Mouse (Mus musculus): ENCODE results near the gene Gm11237. TPM values are rescaled to one million over a fixed set of nuclear protein-coding genes. Genes with fewer than 3 reads are reported as not detected.
"Not testable (repeated sequence)": the region's sequence is repeated elsewhere in the genome, so short reads cannot be mapped to it uniquely, and the experiment has no call there.

Gm11237 gene
- not detected for total RNA-seq (2021)
- long read RNA-seq, experiment 1 = 0 reads
- long read RNA-seq, experiment 2 = 0 reads

GRCm38 (mm10) chr4:73622684-73623083, at the start of gene Gm11237:
Gene Gm11237 (plus strand): TSS chr4:73622984.
- not testable (repeated sequence) for DNase-seq (ENCODE audit: low spot score in 2 of 2)

GRCm38 (mm10) chr4:73599248-73599647, 23.5 kb upstream of the Gm11237 start:
- DNase-seq (ENCODE audit: low spot score in 2 of 2) = no peak

- not testable (repeated sequence) for DNase-seq (ENCODE audit: low spot score in 2 of 2)
Measured at GRCm38 (mm10) chr4:73607581-73607980, 15.2 kb upstream of the Gm11237 start, which contains the start of gene Gm11238. Gene Gm11238 (plus strand): TSS chr4:73607881.

GRCm38 (mm10) chr4:73637821-73638220, 15.0 kb downstream of the Gm11237 start, which contains the start of gene Gm11236:
Gene Gm11236 (plus strand): TSS chr4:73638121.
- DNase-seq (ENCODE audit: low spot score in 2 of 2) = not testable (repeated sequence)

- not testable (repeated sequence) for DNase-seq (ENCODE audit: low spot score in 2 of 2)
Measured at GRCm38 (mm10) chr4:73661864-73662263, 39.1 kb downstream of the Gm11237 start.

DNA sequence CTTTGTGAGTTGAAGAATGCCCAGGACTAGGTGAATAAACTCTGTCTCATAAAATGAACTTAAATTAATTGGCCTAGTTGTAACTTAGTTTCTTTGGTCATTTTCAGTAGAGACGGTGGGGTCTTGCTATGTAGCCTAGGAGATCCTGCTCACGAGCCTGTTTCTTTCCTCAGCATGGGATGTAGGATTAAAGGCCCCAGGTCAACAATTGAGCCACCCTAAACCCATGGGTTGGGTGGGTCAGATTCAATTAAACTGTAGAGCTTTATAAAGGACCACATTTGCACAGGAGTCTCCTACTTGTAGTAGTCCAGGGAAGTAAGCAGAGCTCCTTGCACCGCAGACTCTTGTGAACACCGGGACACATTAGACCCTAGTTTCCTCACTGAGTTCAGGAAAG, 45.3 kb downstream of the Gm11237 start, which contains the start of gene Gm11239:
Gene Gm11239, plus strand, starts transcription at position 301 of the 400 bp plus-strand sequence.
- not testable (repeated sequence) for DNase-seq (ENCODE audit: low spot score in 2 of 2)

Other genes with a start within 250 kb of the Gm11237 start
- gene Gm11487, start 217.9 kb upstream of the Gm11237 start, total RNA-seq (2021) = not detected
- gene Gm11238, start 15.1 kb upstream of the Gm11237 start, total RNA-seq (2021) = not detected
- gene Gm11236, start 15.1 kb downstream of the Gm11237 start, total RNA-seq (2021) = not detected
- gene Gm11239, start 45.4 kb downstream of the Gm11237 start, total RNA-seq (2021) = not detected
- gene Gm428, start 60.5 kb downstream of the Gm11237 start, total RNA-seq (2021) = not detected
- gene Rasef, start 168.0 kb downstream of the Gm11237 start, total RNA-seq (2021) = under 1 TPM; 0.10 to 0.20 TPM

Data from adrenal gland, adult 18-20 months (tissue).